Mouse (Mus musculus): ENCODE measurements around the gene Pidd1. TPM values are rescaled to one million over a fixed set of nuclear protein-coding genes. Genes with fewer than 3 reads are reported as not detected.

The Pidd1 gene
- 7.1 and 7.3 TPM in 2 replicates for polyA plus RNA-seq (2012; rRNA removed)

GRCm38 (mm10) chr7:141443828-141444237, at the start of gene Pidd1:
Pidd1 (minus strand) TSS chr7:141444025.

GRCm38 (mm10) chr7:141475011-141475804, 31.4 kb upstream of the Pidd1 start, which contains the start of the genes Polr2l and Tspan4:
Polr2l (minus strand) TSS chr7:141475132.
Tspan4 (plus strand) TSS chr7:141475240.

DNA sequence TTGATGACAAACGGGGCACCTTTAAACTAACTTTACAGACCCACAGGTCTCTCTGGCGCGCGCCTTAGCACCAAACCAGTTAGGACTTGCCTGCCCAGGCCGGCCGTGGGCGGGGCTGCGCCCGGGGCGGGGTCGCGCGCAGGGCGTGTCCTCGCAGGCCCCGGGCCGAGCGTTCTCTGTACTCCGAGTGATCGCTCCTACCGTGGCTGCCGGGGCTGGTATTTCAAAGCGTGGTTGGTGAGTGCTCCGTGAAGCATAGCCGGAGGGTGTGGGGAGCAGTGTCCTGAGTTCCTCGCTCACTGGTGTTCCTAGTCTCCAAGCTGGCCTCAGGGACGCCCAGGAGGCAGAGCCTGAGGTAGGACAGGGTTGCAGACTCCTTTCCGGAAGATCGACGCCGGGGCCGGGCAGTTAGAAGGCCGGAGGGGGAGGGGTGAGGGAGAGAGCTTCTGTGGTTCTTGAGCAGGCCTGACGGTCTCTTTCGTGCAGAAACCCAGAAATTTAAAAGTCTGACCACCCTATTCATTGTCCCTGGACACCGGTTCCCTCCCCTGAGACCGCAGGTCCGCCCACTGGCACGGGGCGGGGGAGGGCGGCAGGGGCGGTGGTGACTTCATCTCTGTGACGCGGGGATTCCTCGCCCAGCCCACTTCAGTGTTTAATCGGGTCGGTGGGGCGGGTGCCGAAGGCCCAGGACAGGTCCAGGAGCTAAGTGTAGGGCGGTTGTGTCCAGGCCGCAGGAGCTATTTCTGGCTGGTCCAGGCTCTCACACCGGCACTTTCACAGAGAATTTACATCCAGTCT, 23.6 kb upstream of the Pidd1 start, which contains the start of gene Cd151:
Gene Cd151, plus strand, starts transcription at position 163 of the 801 bp plus-strand sequence.

GRCm38 (mm10) chr7:141460391-141461113, 16.7 kb upstream of the Pidd1 start, which contains the start of gene Cracr2b:
Cracr2b (plus strand) TSS chr7:141461094.

DNA sequence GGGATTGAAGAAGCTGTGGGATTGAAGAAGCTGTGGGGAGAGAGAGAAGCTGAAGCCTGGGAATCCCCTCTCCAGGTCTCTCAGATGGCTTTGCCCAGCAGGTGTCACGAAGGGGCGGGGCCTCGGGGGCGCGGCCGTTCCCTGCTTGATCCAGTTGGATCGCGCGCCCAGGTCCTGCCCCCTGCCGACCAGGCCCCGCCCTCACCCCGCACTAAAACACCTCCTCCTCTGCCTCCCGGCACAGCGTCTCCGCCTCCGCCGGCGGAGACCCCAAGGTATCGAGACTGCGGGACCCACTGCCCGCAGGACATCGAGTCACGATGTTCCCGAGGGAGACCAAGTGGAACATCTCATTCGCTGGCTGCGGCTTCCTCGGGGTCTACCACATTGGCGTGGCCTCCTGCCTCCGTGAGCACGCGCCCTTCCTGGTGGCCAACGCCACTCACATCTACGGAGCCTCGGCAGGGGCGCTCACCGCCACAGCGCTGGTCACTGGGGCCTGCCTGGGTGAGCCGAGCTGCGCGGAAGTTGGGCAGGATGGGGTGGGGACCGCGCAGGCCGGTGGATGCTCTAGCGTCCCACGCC, 11.2 kb upstream of the Pidd1 start, which contains the start of gene Pnpla2:
Gene Pnpla2, plus strand, starts transcription at position 232 of the 585 bp plus-strand sequence.

GRCm38 (mm10) chr7:141447110-141447991, 3.5 kb upstream of the Pidd1 start, which contains the start of gene Rplp2:
Rplp2 (plus strand) TSS chr7:141447370.

DNA sequence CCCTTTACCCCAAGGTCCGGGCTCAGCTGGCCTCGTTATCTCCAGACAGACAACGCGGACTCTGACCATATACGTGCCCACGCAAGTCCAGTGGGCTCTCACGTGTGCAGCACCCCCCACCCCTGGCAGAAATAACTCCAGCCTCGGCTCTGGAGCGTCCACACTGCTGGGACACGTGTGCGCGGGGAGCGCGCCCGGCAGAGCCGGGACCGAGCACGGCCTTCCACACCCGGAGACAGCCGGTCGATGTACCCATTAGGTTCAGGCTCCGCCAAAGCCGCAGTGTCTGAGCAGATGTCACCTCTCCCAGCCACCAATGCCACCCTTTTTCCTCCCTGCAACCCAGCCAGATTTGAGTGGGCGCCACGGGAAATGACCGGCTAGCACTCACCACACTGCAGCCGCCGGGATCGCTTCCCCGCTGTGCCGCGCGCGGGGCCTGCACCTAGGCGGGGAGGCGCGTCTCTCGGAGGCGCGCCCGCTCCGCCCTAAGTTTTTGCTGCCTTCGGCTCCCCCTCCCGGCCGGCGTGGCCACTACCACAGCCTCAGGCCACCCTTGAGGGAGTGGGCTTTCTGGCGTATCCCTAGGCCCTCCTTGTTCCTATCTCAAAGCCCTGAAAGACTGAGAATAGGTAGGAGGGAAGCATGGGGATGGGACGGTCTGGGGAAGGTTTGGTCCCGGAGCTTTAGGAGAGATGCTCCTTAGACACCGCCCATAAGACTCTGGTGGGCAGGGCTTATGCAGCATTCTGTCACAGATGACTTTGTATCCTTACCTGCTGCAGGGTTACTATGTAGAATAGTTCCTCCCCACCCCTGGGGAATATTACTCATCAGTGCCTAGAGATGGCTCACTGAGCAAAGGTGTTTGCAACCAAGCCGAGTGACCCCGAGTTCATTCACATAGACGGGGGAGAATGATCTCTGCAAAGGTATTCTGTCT, 6.4 kb downstream of the Pidd1 start, which contains the start of gene Slc25a22:
Gene Slc25a22, minus strand, starts transcription at position 715 of the 943 bp plus-strand sequence.

GRCm38 (mm10) chr7:141429310-141429709, 14.5 kb downstream of the Pidd1 start, which contains the start of gene Cend1:
Cend1 (minus strand) TSS chr7:141429491.

DNA sequence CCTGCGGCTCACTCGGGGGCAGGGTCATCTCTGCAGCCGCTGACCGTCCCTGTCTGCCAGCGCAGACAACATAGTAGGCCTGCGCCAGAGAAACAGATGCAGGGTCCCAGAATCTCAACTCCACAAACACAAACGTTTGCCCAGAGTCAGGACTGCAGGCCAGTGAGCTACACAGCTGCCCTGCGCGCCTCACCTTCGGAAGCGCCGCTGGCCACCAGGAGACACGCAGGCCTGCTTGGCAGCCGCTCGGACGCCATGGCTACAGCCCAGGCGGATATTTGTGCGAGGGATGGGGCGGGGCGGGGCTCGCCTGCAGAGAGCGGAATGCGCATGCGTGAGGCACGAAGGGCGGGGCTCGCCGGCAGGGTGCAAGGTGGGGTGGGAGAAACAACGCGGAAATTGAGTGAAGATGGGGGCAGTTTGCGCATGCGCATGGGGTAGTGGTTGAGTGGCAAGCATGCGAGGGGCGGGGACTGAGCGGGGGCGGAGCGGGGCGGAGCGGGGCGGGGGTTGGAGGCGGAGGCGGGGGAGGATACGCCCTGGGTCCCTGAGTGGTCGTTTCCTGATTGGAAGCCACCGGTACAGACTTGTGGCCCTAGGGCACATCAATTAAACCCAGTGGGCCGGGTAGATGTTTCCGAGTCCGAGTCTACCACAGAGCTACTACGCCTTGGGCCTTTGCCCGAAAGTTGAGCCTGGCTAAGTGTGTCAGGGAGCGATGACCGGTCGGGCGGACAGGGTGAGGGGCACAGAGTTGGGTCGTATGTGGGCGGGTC, 29.8 kb downstream of the Pidd1 start, which contains the start of gene Gatd1:
Gene Gatd1, minus strand, starts transcription at position 328 of the 776 bp plus-strand sequence.

GRCm38 (mm10) chr7:141391625-141392551, 51.9 kb downstream of the Pidd1 start, which contains the start of gene Taldo1:
Taldo1 (plus strand) TSS chr7:141392199.

Other genes with a start within 250 kb of the Pidd1 start
- 3.1 and 3.4 TPM in 2 replicates for gene Lrrc56, start 249.9 kb downstream of the Pidd1 start, polyA plus RNA-seq (2012; rRNA removed)
- 2.5 and 2.6 TPM in 2 replicates for gene Lmntd2, start 229.9 kb downstream of the Pidd1 start, polyA plus RNA-seq (2012; rRNA removed)
- gene Rassf7, start 228.2 kb downstream of the Pidd1 start, polyA plus RNA-seq (2012; rRNA removed) = 29.2 and 33.5 TPM in 2 replicates
- gene Phrf1, start 215.2 kb downstream of the Pidd1 start, polyA plus RNA-seq (2012; rRNA removed) = 6.8 and 9.2 TPM in 2 replicates
- 54.2 and 82.1 TPM in 2 replicates for gene Irf7, start 177.5 kb downstream of the Pidd1 start, polyA plus RNA-seq (2012; rRNA removed)
- gene Cdhr5, start 167.2 kb downstream of the Pidd1 start, polyA plus RNA-seq (2012; rRNA removed) = 0.13 and 0.29 TPM in 2 replicates
- gene Sct, start 164.9 kb downstream of the Pidd1 start, polyA plus RNA-seq (2012; rRNA removed) = 0.12 and 0.37 TPM in 2 replicates
- gene Drd4, start 152.0 kb downstream of the Pidd1 start, polyA plus RNA-seq (2012; rRNA removed) = not detected in 2 replicates
- 5.7 and 6.8 TPM in 2 replicates for gene Deaf1, start 116.3 kb downstream of the Pidd1 start, polyA plus RNA-seq (2012; rRNA removed)
- gene Tmem80, start 116.3 kb downstream of the Pidd1 start, polyA plus RNA-seq (2012; rRNA removed) = 11.9 and 13.7 TPM in 2 replicates
- gene Eps8l2, start 105.1 kb downstream of the Pidd1 start, polyA plus RNA-seq (2012; rRNA removed) = 35.8 and 50.7 TPM in 2 replicates
- gene Taldo1, start 51.8 kb downstream of the Pidd1 start, polyA plus RNA-seq (2012; rRNA removed) = 174 and 190 TPM in 2 replicates
- 16.5 and 18.5 TPM in 2 replicates for gene Gatd1, start 29.9 kb downstream of the Pidd1 start, polyA plus RNA-seq (2012; rRNA removed)
- 0.02 TPM in 2 replicates for gene Cend1, start 14.5 kb downstream of the Pidd1 start, polyA plus RNA-seq (2012; rRNA removed)
- gene Slc25a22, start 6.1 kb downstream of the Pidd1 start, polyA plus RNA-seq (2012; rRNA removed) = 25.7 and 31.3 TPM in 2 replicates
- 451 and 526 TPM in 2 replicates for gene Rplp2, start 3.3 kb upstream of the Pidd1 start, polyA plus RNA-seq (2012; rRNA removed)
- gene Pnpla2, start 11.2 kb upstream of the Pidd1 start, polyA plus RNA-seq (2012; rRNA removed) = 15.9 and 16.9 TPM in 2 replicates
- gene Cracr2b, start 17.1 kb upstream of the Pidd1 start, polyA plus RNA-seq (2012; rRNA removed) = 4.1 and 4.5 TPM in 2 replicates
- 27.6 and 30.3 TPM in 2 replicates for gene Cd151, start 23.4 kb upstream of the Pidd1 start, polyA plus RNA-seq (2012; rRNA removed)
- 14.7 and 16.5 TPM in 2 replicates for gene Polr2l, start 31.1 kb upstream of the Pidd1 start, polyA plus RNA-seq (2012; rRNA removed)
- gene Tspan4, start 31.2 kb upstream of the Pidd1 start, polyA plus RNA-seq (2012; rRNA removed) = 43.8 and 59.1 TPM in 2 replicates
- gene Chid1, start 95.8 kb upstream of the Pidd1 start, polyA plus RNA-seq (2012; rRNA removed) = 14.0 and 15.5 TPM in 2 replicates
- 18.5 and 19.7 TPM in 2 replicates for gene Ap2a2, start 118.1 kb upstream of the Pidd1 start, polyA plus RNA-seq (2012; rRNA removed)
- gene Muc6, start 211.3 kb upstream of the Pidd1 start, polyA plus RNA-seq (2012; rRNA removed) = 0.18 and 0.38 TPM in 2 replicates
- 0.07 and 0.12 TPM in 2 replicates for gene Muc2, start 246.3 kb upstream of the Pidd1 start, polyA plus RNA-seq (2012; rRNA removed)